Comparison of ENCODE assay signal across 24 mouse cellular contexts in the genomic region with DNA sequence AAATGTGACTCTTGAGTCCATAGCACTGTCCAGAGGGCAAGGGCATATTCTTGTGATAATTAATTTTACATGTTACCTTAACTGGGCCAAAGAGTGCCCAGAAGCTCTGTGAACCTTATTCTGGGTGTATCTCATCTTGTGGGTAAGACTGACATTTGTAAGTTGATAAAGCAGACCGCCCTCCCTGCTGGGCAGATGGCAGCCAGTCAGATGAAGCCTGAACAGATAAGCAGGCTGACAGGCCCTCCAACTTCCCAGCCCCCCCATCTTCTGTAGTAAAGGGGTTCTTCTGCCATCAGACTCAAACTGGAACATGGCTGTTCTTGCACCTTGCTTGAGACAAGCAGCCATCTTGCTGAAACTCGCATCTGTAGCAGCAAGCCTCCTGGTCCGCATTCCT. TPM values are rescaled to one million over a fixed set of nuclear protein-coding genes. Genes with fewer than 3 reads are reported as not detected.
DNase-seq lines count a peak whose midpoint lies in the region; ATAC-seq and TF ChIP-seq lines count a peak whose summit lies in the region.
"Had no signal": no experiment of that assay in that cellular context is flagged by ENCODE, and none has a peak within 500 bp of the region (broad histone marks: within the 10 kb centered on the region; RNA-seq: fewer than 3 reads in every experiment).

No protein-coding gene starts in this region.

- no peaks in the 10 kb centered on the region for H3K36me3 ChIP-seq in heart, embryonic 10.5 days
- H3K36me3 ChIP-seq in MEL (ENCODE audit: control insufficient read depth in 1 of 2, insufficient read depth in 2 of 2, low read length in 2 of 2), result peaks cover 0 to 7% of the 10 kb centered on the region in 2 experiments; a peak in 2 of 4 replicates
- H3K36me3 ChIP-seq: embryonic facial prominence, embryonic 10.5 days; embryonic facial prominence, embryonic 12.5 days; forebrain, embryonic 15.5 days had no signal

- TF ChIP-seq POLR2A in MEL (IDR thresholded peaks at IDR 0.05; ENCODE audit: control insufficient read depth in 1 of 2, insufficient read depth in 1 of 2, low read depth in 1 of 2, low read length in 2 of 2, poor library complexity in 1 of 2), result no peak

- no peak overlapping the region for H3K9ac ChIP-seq in MEL (ENCODE audit: control insufficient read depth, low read depth, low read length, poor library complexity, severe bottlenecking)
- H3K9ac ChIP-seq: embryonic facial prominence, embryonic 12.5 days; forebrain, embryonic 13.5 days; forebrain, embryonic 15.5 days; forebrain, postnatal 0 days had no signal

- DNase-seq in heart, embryonic 10.5 days (ENCODE audit: low spot score), result no peak
- no peak for DNase-seq in heart, postnatal 25 days (ENCODE audit: low spot score)
- DNase-seq in MEL (ENCODE audit: low read depth, low spot score), result peak; percentile 50
- DNase-seq in gastrocnemius, postnatal 36 days, result no peak
- DNase-seq: adrenal gland, adult 8-10 months; adrenal gland, postnatal 14 days; adrenal gland, postnatal 36 days; cerebellum, adult 11-12 months; cerebellum, adult 2 months; cerebellum, adult 9-10 months; cerebellum, postnatal 10 days; cerebellum, postnatal 25 days; forebrain, postnatal 0 days had no signal

- TF ChIP-seq RAD21 in MEL (IDR thresholded peaks at IDR 0.05; ENCODE audit: low read depth, low read length), result no peak

- H3K27ac ChIP-seq in heart, embryonic 10.5 days, result peak overlapping the region; percentile 42; the same call in 1 of the 2 replicates
- H3K27ac ChIP-seq in MEL (ENCODE audit: control insufficient read depth, low read depth, low read length), result no peak overlapping the region
- H3K27ac ChIP-seq: embryonic facial prominence, embryonic 10.5 days; embryonic facial prominence, embryonic 12.5 days; forebrain, embryonic 13.5 days; forebrain, embryonic 15.5 days had no signal

- ATAC-seq in megakaryocyte-erythroid progenitor cell, adult 5-6 weeks (replicated peaks; ENCODE audit: low FRiP score, low TSS enrichment, poor library complexity, severe bottlenecking), result 0 out of 2 replicates have a peak, but pooled peaks have one; percentile 44
- ATAC-seq: activated CD4-positive, CD25-positive, alpha-beta regulatory T cell, adult 4 months; forebrain, embryonic 13.5 days; forebrain, embryonic 15.5 days; forebrain, postnatal 0 days; Patski had no signal

- TF ChIP-seq CTCF in MEL (IDR thresholded peaks at IDR 0.05 in 2 of 3, conservative IDR thresholded peaks at IDR 0.05 in 1 of 3; ENCODE audit: control insufficient read depth in 1 of 3, insufficient read depth in 1 of 3, low read depth in 2 of 3, low read length in 3 of 3, poor library complexity in 1 of 3, severe bottlenecking in 1 of 3), result no peak

- peak in 1 of 2 experiments; percentile 35; a peak in 1 of 4 replicates for TF ChIP-seq EP300 in MEL (IDR thresholded peaks at IDR 0.05; ENCODE audit: low read depth in 1 of 2, low read length in 2 of 2)

- no peaks in the 10 kb centered on the region for H3K27me3 ChIP-seq in heart, embryonic 10.5 days (ENCODE audit: insufficient read depth, poor library complexity, severe bottlenecking)
- peaks cover 11 to 25% of the 10 kb centered on the region in 2 experiments for H3K27me3 ChIP-seq in MEL (ENCODE audit: control insufficient read depth in 1 of 2, insufficient read depth in 2 of 2, low read length in 2 of 2)
- H3K27me3 ChIP-seq: embryonic facial prominence, embryonic 12.5 days; forebrain, embryonic 13.5 days; forebrain, embryonic 15.5 days had no signal

- no peak overlapping the region for H3K4me3 ChIP-seq in heart, embryonic 10.5 days
- H3K4me3 ChIP-seq in MEL (ENCODE audit: control insufficient read depth in 1 of 2, insufficient read depth in 1 of 2, low read depth in 2 of 2, low read length in 2 of 2), result no peak overlapping the region
- H3K4me3 ChIP-seq: embryonic facial prominence, embryonic 10.5 days; embryonic facial prominence, embryonic 12.5 days; forebrain, embryonic 13.5 days; forebrain, embryonic 15.5 days had no signal

- H3K79me2 ChIP-seq in MEL (ENCODE audit: control insufficient read depth, insufficient read depth, low read length, poor library complexity), result no peaks in the 10 kb centered on the region

- peaks cover 30% of the 10 kb centered on the region for H3K4me1 ChIP-seq in heart, embryonic 10.5 days
- H3K4me1 ChIP-seq in MEL (ENCODE audit: control insufficient read depth in 1 of 2, insufficient read depth in 2 of 2, low read length in 2 of 2), result peaks cover 0 to 12% of the 10 kb centered on the region in 2 experiments; a peak in 2 of 4 replicates
- H3K4me1 ChIP-seq: embryonic facial prominence, embryonic 10.5 days; embryonic facial prominence, embryonic 12.5 days; forebrain, embryonic 13.5 days; forebrain, embryonic 15.5 days had no signal

- no peaks in the 10 kb centered on the region for H3K9me3 ChIP-seq in heart, embryonic 10.5 days
- H3K9me3 ChIP-seq in MEL (replicated peaks; ENCODE audit: insufficient read depth, low read length), result no peaks in the 10 kb centered on the region
- H3K9me3 ChIP-seq: embryonic facial prominence, embryonic 10.5 days; embryonic facial prominence, embryonic 12.5 days; forebrain, embryonic 13.5 days; forebrain, embryonic 15.5 days had no signal

- intact Hi-C loops in heart, postnatal 25 days (cut with DNase I), result no loop called here
- intact Hi-C loops in gastrocnemius, postnatal 36 days (cut with DNase I), result no loop called here

- WGBS in heart, embryonic 10.5 days, result 61% methylated on average over 3 of the region's 3 CpGs

TF ChIP-seq in MEL, 35 proteins besides CTCF, POLR2A, EP300 and RAD21:
- no peak for TF ChIP-seq MEF2A (IDR thresholded peaks at IDR 0.05; ENCODE audit: extremely low read depth, insufficient replicate concordance, low read depth, low read length, poor library complexity, severe bottlenecking)
- TF ChIP-seq E2F4 (IDR thresholded peaks at IDR 0.05; ENCODE audit: borderline replicate concordance, low read depth, low read length), result no peak
- TF ChIP-seq GATA1 (IDR thresholded peaks at IDR 0.05; ENCODE audit: low read depth, low read length), result peak; percentile 63; the same call in 1 of the 2 replicates
- peak; percentile 51; the same call in 1 of the 2 replicates for TF ChIP-seq ETS1 (IDR thresholded peaks at IDR 0.05; ENCODE audit: low read depth, low read length)
- TF ChIP-seq MYB (IDR thresholded peaks at IDR 0.05; ENCODE audit: low read depth, low read length), result no peak
- TF ChIP-seq TCF12 (IDR thresholded peaks at IDR 0.05; ENCODE audit: low read depth, low read length), result peak; percentile 27; the same call in 1 of the 2 replicates

RNA-seq across cellular contexts. Expression of a gene that starts 34.0 kb away (rescaled TPM):
- 45.0 and 85.0 TPM in 2 replicates for polyA plus RNA-seq in heart, embryonic 10.5 days (2016; fragmentation: Nextera tagmentation; extraction: Ambion mirVana)
- 10 to 100 TPM; 76.7 to 85.6 TPM for total RNA-seq in heart, postnatal 25 days (2021)
- not detected in 2 replicates for total RNA-seq in MEL (2012; rRNA removed)
- polyA plus RNA-seq in MEL (2012; ENCODE audit: insufficient read depth in 1 of 2, insufficient read length in 2 of 2, low read depth in 1 of 2, low replicate concordance in 2 of 2, missing spikeins in 1 of 2), result not detected
- not detected in 2 replicates for total RNA-seq in megakaryocyte-erythroid progenitor cell, adult 5-6 weeks (2014; fragmentation: Nextera tagmentation)
- total RNA-seq in megakaryocyte-erythroid progenitor cell, adult 5-6 weeks (2017), result not detected in 2 replicates
- not detected for total RNA-seq in gastrocnemius, postnatal 36 days (2021)
- total RNA-seq: adrenal gland, adult 18-20 months; adrenal gland, adult 8-10 months; adrenal gland, postnatal 14 days; adrenal gland, postnatal 36 days had no signal
- polyA plus RNA-seq: activated CD4-positive, CD25-positive, alpha-beta regulatory T cell, adult 4 months; C2C12; cortical plate, adult 2 months; embryonic facial prominence, embryonic 10.5 days; forebrain, embryonic 11.5 days; forebrain, embryonic 13.5 days; forebrain, embryonic 15.5 days; Patski had no signal

RNA-seq across cellular contexts. Expression of a gene that starts 37.9 kb away (rescaled TPM):
- not detected in 2 replicates for polyA plus RNA-seq in heart, embryonic 10.5 days (2016; fragmentation: Nextera tagmentation; extraction: Ambion mirVana)
- not detected for total RNA-seq in heart, postnatal 25 days (2021)
- not detected in 2 replicates for total RNA-seq in MEL (2012; rRNA removed)
- not detected for polyA plus RNA-seq in MEL (2012; ENCODE audit: insufficient read depth in 1 of 2, insufficient read length in 2 of 2, low read depth in 1 of 2, low replicate concordance in 2 of 2, missing spikeins in 1 of 2)
- not detected in 2 replicates for total RNA-seq in megakaryocyte-erythroid progenitor cell, adult 5-6 weeks (2014; fragmentation: Nextera tagmentation)
- not detected in 2 replicates for total RNA-seq in megakaryocyte-erythroid progenitor cell, adult 5-6 weeks (2017)
- total RNA-seq in gastrocnemius, postnatal 36 days (2021), result not detected
- total RNA-seq: adrenal gland, adult 18-20 months; adrenal gland, postnatal 14 days; adrenal gland, postnatal 36 days had no signal
- polyA plus RNA-seq: activated CD4-positive, CD25-positive, alpha-beta regulatory T cell, adult 4 months had no signal

RNA-seq across cellular contexts. Expression of a gene that starts 42.8 kb away (rescaled TPM):
- polyA plus RNA-seq in heart, embryonic 10.5 days (2016; fragmentation: Nextera tagmentation; extraction: Ambion mirVana), result 1.8 and 1.9 TPM in 2 replicates
- total RNA-seq in heart, postnatal 25 days (2021), result 1 to 10 TPM; 1.4 to 1.6 TPM
- total RNA-seq in MEL (2012; rRNA removed), result not detected in 2 replicates
- polyA plus RNA-seq in MEL (2012; ENCODE audit: insufficient read depth in 1 of 2, insufficient read length in 2 of 2, low read depth in 1 of 2, low replicate concordance in 2 of 2, missing spikeins in 1 of 2), result not detected
- not detected in 2 replicates for total RNA-seq in megakaryocyte-erythroid progenitor cell, adult 5-6 weeks (2014; fragmentation: Nextera tagmentation)
- total RNA-seq in megakaryocyte-erythroid progenitor cell, adult 5-6 weeks (2017), result not detected in 2 replicates
- total RNA-seq in gastrocnemius, postnatal 36 days (2021), result not detected
- polyA plus RNA-seq: activated CD4-positive, CD25-positive, alpha-beta regulatory T cell, adult 4 months; C2C12 had no signal

RNA-seq across cellular contexts. Expression of a gene that starts 58.2 kb away (rescaled TPM):
- 63.0 and 67.6 TPM in 2 replicates for polyA plus RNA-seq in heart, embryonic 10.5 days (2016; fragmentation: Nextera tagmentation; extraction: Ambion mirVana)
- 10 to 100 TPM; 44.2 to 45.5 TPM for total RNA-seq in heart, postnatal 25 days (2021)
- total RNA-seq in MEL (2012; rRNA removed), result 43.1 and 45.9 TPM in 2 replicates
- polyA plus RNA-seq in MEL (2012; ENCODE audit: insufficient read depth in 1 of 2, insufficient read length in 2 of 2, low read depth in 1 of 2, low replicate concordance in 2 of 2, missing spikeins in 1 of 2), result 10 to 100 TPM in 1 of 2 experiments, not detected in 1; 81.4 TPM
- 15.8 and 26.3 TPM in 2 replicates for total RNA-seq in megakaryocyte-erythroid progenitor cell, adult 5-6 weeks (2014; fragmentation: Nextera tagmentation)
- total RNA-seq in megakaryocyte-erythroid progenitor cell, adult 5-6 weeks (2017), result 11.9 and 17.5 TPM in 2 replicates
- total RNA-seq in gastrocnemius, postnatal 36 days (2021), result 10 to 100 TPM; 29.5 to 29.7 TPM

Comparison
In these comparisons a context has a peak if more than half of its experiments do, and no peak if none do; other contexts are left out.
1. RNA of a gene that starts 34.0 kb away (total RNA-seq): 76.7 to 85.6 TPM in heart, postnatal 25 days; not detected in gastrocnemius, postnatal 36 days, not detected in megakaryocyte-erythroid progenitor cell, adult 5-6 weeks and not detected in MEL; every median in the first group is over 10 times any median in the second.